Mouse (Mus musculus) adrenal gland, postnatal 25 days (tissue): ENCODE data around the gene Abtb2. TPM values are rescaled to one million over a fixed set of nuclear protein-coding genes. Genes with fewer than 3 reads are reported as not detected.

ENCODE experiments used
- DNase-seq: peaks from one replicate; pipeline ENCODE4 v3.0.0; 2021; ENCODE audit warnings: mixed read lengths
- total RNA-seq: library from RNA; stranded (reverse); gene quantifications from 2 replicates; pipeline ENCODE4 v1.2.3, GENCODE M21; 2021

Gene Abtb2
- total RNA-seq, 1 experiment from 2014 or later = 38.4 TPM

DNA sequence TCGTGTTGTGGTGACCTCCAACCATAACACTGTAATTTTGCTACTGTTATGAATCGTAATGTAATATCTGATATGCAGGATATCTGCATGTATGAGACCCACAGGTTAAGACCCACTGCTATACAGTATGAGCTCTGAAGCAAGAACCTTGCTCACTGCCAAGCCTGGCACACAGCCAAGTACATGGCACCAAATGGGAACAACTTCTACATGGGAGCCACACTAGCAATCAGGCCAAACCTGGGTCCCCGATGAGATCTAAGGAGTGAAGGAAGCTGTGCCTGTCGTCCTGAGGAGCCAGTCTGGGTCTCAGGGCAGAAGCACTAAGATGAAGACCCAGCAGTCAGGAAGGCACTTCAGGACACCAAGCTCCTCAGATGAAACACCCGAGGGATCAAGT is 179.4 kb downstream of the Abtb2 start:
- peak; percentile 70 for DNase-seq

DNA sequence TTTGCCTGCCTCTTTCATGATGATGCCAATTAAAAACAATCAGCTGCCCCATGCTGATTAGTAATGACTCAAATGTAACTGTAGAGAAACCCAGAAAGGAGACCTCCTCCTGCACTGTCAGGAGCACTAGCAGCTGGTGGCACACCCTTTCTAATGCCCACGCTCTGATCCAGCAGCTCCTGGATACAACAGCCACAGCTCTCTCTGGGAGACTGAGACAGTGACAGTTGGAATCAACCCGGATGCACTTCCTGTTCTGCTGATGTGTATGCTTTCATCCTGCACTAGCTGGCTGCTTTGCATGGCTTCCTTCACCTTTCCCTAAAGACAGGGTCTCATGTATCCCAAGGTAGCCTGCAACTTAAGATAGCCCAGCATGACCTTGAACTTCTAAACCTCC is 180.0 kb downstream of the Abtb2 start:
- no peak for DNase-seq

DNA sequence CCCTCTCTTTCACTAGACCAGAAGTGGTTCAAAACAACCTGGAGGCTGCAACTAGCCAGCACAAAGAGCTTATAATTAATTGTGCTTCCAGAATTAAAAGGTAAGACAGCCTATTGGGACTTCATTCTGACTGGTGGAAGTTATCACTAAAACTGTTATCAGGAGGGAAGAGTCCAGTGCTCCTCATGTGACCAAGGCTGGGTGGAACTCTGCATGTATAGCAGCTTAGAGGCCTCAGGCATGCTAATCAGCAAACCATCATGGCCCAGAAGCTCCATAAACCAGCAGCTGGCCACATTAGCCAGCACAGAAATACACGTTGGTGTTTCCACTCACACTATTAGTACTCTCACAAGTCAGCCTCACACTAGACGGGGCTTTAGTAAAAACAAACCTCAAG is 180.7 kb downstream of the Abtb2 start:
- DNase-seq = no peak

DNA sequence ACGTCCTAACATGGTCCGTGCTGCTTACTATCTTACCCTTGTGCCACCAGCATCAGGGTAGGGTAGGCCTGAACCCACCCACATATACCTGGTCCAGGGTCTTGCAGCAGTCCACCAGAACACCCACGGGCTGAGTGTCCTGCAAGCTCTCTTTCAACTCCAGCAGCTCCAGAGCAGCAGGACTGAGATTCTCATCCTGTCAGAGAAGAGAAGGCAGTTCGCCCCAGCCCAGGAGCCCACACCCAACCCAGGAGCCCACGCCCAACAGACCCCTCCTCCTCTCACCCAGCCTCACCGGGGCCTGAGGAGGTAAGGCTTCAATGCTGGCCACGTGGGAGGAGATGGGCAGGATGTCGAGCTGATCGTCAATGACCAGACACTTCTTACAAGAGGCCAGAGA is 181.8 kb downstream of the Abtb2 start:
- no peak for DNase-seq

DNA sequence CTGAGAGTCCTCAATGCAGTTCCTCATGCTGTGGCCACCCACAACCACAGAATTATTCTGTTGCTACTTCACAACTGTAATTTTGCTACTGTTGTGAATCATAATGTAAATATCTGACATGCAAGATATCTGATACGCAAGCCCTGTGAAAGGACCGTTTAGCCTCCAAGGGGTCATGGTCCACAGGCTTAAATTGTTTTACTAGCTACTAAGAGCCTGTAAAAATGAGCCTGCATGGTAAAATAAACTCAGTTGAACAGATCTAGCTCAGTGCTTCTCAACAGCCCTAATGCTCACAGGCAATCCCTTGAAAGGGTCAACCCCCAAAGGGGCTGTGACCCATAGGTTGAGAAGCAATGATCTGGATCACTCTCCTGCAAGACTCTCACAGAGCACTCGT is 183.0 kb downstream of the Abtb2 start:
- no peak for DNase-seq

DNA sequence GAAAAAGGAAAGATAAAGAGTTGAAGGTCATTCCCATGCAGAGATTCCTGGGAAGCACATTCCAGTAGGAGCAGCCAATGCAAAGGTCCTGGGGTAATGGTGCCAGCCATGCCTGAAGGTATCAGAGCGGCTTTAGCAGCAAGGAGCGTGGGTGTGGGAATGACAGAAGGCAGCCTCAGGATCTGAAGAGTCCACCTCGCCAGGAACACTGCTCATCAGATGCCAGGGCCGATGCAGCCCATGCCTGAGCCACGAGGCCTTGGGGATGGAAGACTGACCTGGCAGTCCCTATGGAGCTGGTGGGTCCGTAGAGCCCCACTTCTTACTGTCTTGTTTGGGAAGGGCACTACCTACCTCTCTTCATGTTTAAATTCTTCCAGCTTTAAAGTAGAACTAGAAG is 185.7 kb downstream of the Abtb2 start:
- no peak for DNase-seq

- no peak for DNase-seq
Measured at GRCm38 (mm10) chr2:103754614-103755013, 188.5 kb downstream of the Abtb2 start.

- no peak for DNase-seq
Measured at GRCm38 (mm10) chr2:103755458-103756085, 189.5 kb downstream of the Abtb2 start.

DNA sequence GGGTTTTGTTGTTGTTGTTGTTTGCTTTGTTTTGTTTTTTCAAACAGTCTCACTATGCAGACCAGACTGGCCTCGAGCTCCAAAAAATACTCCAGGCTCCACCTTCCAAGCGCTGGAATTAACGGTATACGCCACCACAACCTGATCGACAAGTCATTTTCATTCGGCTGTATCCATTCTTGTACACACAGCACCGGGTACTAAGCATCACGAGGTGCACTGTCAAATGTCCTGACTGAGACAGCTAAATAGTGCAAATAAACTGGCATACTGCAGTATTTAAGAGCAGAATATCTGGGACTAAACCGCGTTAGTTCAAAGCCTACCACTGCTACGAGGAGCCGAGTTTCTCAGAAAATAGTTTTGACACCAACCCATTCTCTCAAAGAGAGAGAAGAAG is 194.3 kb downstream of the Abtb2 start:
- DNase-seq = no peak

DNA sequence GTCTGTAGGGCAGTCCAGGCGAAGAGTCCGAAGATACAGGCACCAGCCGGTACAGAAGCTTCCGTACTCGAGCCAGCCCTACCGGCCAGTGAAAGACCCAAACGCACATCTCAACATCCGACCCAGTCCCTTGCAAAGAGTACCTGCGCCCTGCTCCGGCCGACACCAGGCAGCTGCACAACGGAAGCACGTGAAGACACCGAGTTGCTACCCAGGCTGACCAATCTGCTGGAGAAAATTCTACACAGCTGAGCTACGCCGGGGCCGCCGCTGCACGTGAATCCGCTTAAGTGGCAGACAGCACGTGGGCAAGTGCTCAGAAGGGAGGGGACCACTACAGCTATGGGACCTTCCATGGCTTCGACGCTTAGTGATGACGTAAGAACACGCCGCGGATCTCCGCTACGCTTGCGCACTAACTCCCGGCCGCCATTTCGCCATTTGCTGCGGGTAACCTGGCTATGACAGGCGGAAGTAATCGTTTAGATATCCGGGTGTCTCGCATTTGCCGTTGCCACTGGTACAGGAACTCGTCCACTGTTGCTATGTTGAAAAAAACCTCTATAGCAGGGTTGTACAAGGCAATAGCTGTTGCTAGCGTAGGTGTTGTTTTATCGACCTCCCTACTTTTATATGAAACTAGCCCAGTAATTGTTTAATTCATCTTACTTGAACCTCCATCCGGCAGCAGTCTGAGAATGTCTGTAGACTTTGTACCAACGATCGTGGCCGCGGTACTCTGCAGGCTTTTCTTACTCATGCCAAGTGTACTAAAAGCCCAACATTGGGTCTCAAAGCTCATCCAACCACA is 195.0 kb downstream of the Abtb2 start, which contains the start of gene Nat10:
TSS of gene Nat10 (minus strand) at position 365 of the 811 bp plus-strand sequence.
- peak; percentile 95 for DNase-seq

GRCm38 (mm10) chr2:103761993-103762392 is 195.9 kb downstream of the Abtb2 start:
- no peak for DNase-seq

GRCm38 (mm10) chr2:103762492-103762891 is 196.4 kb downstream of the Abtb2 start:
- DNase-seq = no peak

Other genes starting within 250 kb of the Abtb2 start
- gene Elf5, start 154.6 kb upstream of the Abtb2 start, total RNA-seq = not detected in 2 replicates
- 332 and 416 TPM in 2 replicates for gene Cat, start 81.2 kb upstream of the Abtb2 start, total RNA-seq
- gene Nat10, start 195.0 kb downstream of the Abtb2 start, total RNA-seq = 46.9 and 59.8 TPM in 2 replicates
- gene Caprin1, start 231.3 kb downstream of the Abtb2 start, total RNA-seq = 545 and 563 TPM in 2 replicates